In genomic region chr17:28575244-28576125, GRCm38 (mm10) we compare ENCODE assay signal across 8 mouse cellular contexts. TPM values are rescaled to one million over a fixed set of nuclear protein-coding genes. Genes with fewer than 3 reads are reported as not detected.
DNase-seq lines count a peak whose midpoint lies in the region; ATAC-seq lines count a peak whose summit lies in the region.

Gene Lhfpl5 (plus strand): TSS chr17:28575641.

- 15% methylated on average over 50 of the region's 50 CpGs for WGBS in heart, embryonic 10.5 days
- 16% methylated on average over 50 of the region's 50 CpGs for WGBS in liver, embryonic 11.5 days
- 16% methylated on average over 50 of the region's 50 CpGs for WGBS in neural tube, embryonic 12.5 days

- no peaks in the 10 kb centered on the region for H3K9me3 ChIP-seq in heart, embryonic 10.5 days
- H3K9me3 ChIP-seq in liver, embryonic 11.5 days (ENCODE audit: control insufficient read depth, low read length), result no peaks in the 10 kb centered on the region
- H3K9me3 ChIP-seq in neural tube, embryonic 12.5 days, result no peaks in the 10 kb centered on the region

- H3K4me3 ChIP-seq in heart, embryonic 10.5 days, result peak within 1 kb of the TSS; percentile 44
- peak within 1 kb of the TSS; percentile 36 for H3K4me3 ChIP-seq in liver, embryonic 11.5 days (ENCODE audit: low read depth, low read length)
- peak within 1 kb of the TSS; percentile 31 for H3K4me3 ChIP-seq in neural tube, embryonic 12.5 days

- ATAC-seq in liver, embryonic 11.5 days (replicated peaks; ENCODE audit: low FRiP score), result peak; percentile 66; the same call in 1 of the 2 replicates
- peak; percentile 71 for ATAC-seq in neural tube, embryonic 12.5 days (ENCODE audit: low FRiP score, low read depth)

- H3K27ac ChIP-seq in heart, embryonic 10.5 days, result no peak within 1 kb of the TSS
- H3K27ac ChIP-seq in liver, embryonic 11.5 days (ENCODE audit: low read depth, low read length), result no peak within 1 kb of the TSS
- H3K27ac ChIP-seq in neural tube, embryonic 12.5 days, result no peak within 1 kb of the TSS

- intact Hi-C loops in heart, postnatal 25 days (cut with DNase I), result no loop called here
- intact Hi-C loops in heart, postnatal 10 days (cut with DNase I), result no loop called here

- H3K4me2 ChIP-seq in liver, embryonic 11.5 days, result peak within 1 kb of the TSS; percentile 58
- H3K4me2 ChIP-seq in neural tube, embryonic 12.5 days (replicated peaks), result peak within 1 kb of the TSS; percentile 61

- peaks cover 8% of the 10 kb centered on the region for H3K4me1 ChIP-seq in heart, embryonic 10.5 days
- 0 out of 2 replicates have a peak, but pooled peaks cover under 1% of the 10 kb centered on the region for H3K4me1 ChIP-seq in liver, embryonic 11.5 days (replicated peaks; ENCODE audit: control insufficient read depth, insufficient read depth, low read length)
- H3K4me1 ChIP-seq in neural tube, embryonic 12.5 days, result peaks cover 10% of the 10 kb centered on the region

- DNase-seq in heart, embryonic 10.5 days (ENCODE audit: low spot score), result peak; percentile 86
- no peak for DNase-seq in heart, postnatal 25 days (ENCODE audit: low spot score)
- DNase-seq in NIH3T3 (ENCODE audit: low read depth), result peak; percentile 21
- peak; percentile 84 for DNase-seq in embryo, embryonic 10.5 days (ENCODE audit: low spot score)
- peak; percentile 39 to 60 for DNase-seq in heart, postnatal 10 days
- DNase-seq in liver, embryonic 11.5 days (ENCODE audit: low spot score), result peak; percentile 79
- no peak for DNase-seq in layer of hippocampus, adult 9-11 months

- peaks cover 20% of the 10 kb centered on the region; the same call in 1 of the 2 replicates for H3K27me3 ChIP-seq in heart, embryonic 10.5 days (ENCODE audit: insufficient read depth, poor library complexity, severe bottlenecking)
- H3K27me3 ChIP-seq in liver, embryonic 11.5 days (replicated peaks; ENCODE audit: control insufficient read depth, insufficient read depth, low read length), result peaks cover 6% of the 10 kb centered on the region; the same call in 1 of the 2 replicates
- no peaks in the 10 kb centered on the region; the same call in 1 of the 2 replicates for H3K27me3 ChIP-seq in neural tube, embryonic 12.5 days (replicated peaks)

- no peaks in the 10 kb centered on the region for H3K36me3 ChIP-seq in heart, embryonic 10.5 days
- no peaks in the 10 kb centered on the region for H3K36me3 ChIP-seq in liver, embryonic 11.5 days (ENCODE audit: control insufficient read depth, insufficient read depth, low read length)
- H3K36me3 ChIP-seq in neural tube, embryonic 12.5 days, result no peaks in the 10 kb centered on the region

- H3K9ac ChIP-seq in liver, embryonic 11.5 days (ENCODE audit: low read depth, low read length), result no peak within 1 kb of the TSS
- peak within 1 kb of the TSS; percentile 19 for H3K9ac ChIP-seq in neural tube, embryonic 12.5 days

RNA-seq across cellular contexts. Expression of gene Lhfpl5, which starts in this region (rescaled TPM):
- polyA plus RNA-seq in heart, embryonic 10.5 days (2016; fragmentation: Nextera tagmentation; extraction: Ambion mirVana), result 0.25 and 0.41 TPM in 2 replicates
- not detected for total RNA-seq in heart, postnatal 25 days (2021)
- total RNA-seq in heart, postnatal 10 days (2021), result not detected
- polyA plus RNA-seq in liver, embryonic 11.5 days (2014; fragmentation: Nextera tagmentation; extraction: Ambion mirVana), result 0.27 and 0.33 TPM in 2 replicates
- 3.5 and 3.9 TPM in 2 replicates for polyA plus RNA-seq in neural tube, embryonic 12.5 days (2016; fragmentation: Nextera tagmentation; extraction: Ambion mirVana)

Comparison
In these comparisons a context has a peak if more than half of its experiments do, and no peak if none do; other contexts are left out.
1. Peak in DNase-seq and H3K4me3 ChIP-seq in heart, embryonic 10.5 days; RNA of the gene not detected or under 1 TPM.
2. Peak in DNase-seq in heart, postnatal 10 days; RNA of the gene not detected or under 1 TPM.
3. Peak in DNase-seq, ATAC-seq, H3K4me3 ChIP-seq and H3K4me2 ChIP-seq in liver, embryonic 11.5 days; RNA of the gene not detected or under 1 TPM.
4. DNase-seq: peak in NIH3T3 (single experiment) and embryo, embryonic 10.5 days (single experiment); none in heart, postnatal 25 days (single experiment) and layer of hippocampus, adult 9-11 months (single experiment).
5. Peak in every context shown above with its lines, with median percentiles within 50 percentile points of each other: H3K4me3 ChIP-seq.